Mouse (Mus musculus): ENCODE measurements around the gene Arhgap33. TPM values are rescaled to one million over a fixed set of nuclear protein-coding genes. Genes with fewer than 3 reads are reported as not detected.
A peak's percentile ranks its signal among the peaks of the same experiment; 100 is the strongest.

The Arhgap33 gene
- total RNA-seq (2021) = 8.3 and 8.9 TPM in 2 replicates
- long read RNA-seq, experiment 1 = 0 reads
- long read RNA-seq, experiment 2, partial matches to known transcripts = 1 of 2 reads
- long read RNA-seq, experiment 2, other reads (novel, unspliced or antisense) = 1 of 2 reads

DNA sequence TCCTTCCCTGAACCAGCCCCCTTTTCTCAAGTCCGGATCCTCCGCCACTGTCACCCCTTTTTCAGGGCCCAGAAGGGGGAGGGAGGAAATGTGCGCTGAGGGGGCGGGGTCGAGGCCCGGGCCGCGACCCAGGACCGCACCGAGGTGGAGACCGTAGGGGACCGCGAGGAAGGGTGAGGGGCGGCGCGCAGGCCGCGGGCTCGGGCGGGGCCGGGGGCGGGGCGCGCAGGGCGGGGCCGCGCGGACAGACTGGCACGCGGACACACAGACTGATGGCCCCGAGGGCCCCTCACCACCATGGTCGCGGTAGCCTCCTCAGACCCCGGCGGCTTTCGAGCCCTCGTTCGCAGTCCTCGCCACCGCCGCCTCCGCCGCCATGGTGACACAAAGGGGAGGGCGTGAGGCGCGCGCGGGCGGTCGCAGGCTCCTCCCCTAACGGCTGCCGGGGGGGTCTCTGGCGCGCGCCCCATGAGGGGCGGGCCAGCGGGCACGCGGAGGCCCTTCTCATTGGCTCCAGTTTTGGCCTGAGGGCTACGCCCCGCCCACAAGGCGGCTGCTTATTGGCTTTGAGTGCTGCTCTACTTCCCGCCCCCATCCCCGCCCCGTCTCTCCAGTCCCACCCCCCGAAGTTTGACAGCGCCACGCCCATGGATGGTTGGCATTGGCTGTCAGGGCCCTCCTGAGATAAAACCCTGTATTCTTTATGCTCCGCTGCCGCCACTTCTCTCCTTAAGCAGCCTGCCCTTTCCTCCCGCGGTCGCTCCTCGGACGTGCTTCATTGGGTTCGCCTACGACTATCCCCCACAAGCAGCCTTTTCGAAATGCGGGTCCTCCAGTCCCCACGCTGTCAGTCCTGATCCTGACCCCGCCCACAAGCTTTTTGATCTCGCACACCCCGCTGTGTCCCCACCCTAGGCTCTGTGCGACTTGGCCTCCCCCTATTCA is at the start of gene Arhgap33:
Gene Arhgap33 (minus strand): TSS at position 428 of the 945 bp plus-strand sequence.
- peak; percentile 97 for DNase-seq

DNA sequence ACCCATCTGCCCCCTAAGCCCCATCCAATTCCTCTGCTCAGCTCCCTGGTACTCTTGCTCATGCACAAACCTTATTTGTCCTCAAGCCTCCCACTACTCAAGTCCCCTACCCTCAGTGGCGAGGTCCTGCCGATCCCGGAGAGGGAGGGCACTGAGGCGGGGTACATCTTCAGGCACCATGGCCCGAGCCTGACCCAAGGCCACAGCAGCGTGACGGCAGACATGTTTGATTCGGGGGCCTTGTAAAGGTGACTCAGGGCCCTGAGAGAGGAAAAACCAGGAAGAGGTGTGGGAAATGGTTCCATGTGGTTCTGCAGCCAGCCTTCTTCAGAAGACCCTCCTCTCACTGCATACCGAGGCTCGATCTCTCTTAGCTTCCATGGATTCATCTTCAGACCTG is 49.5 kb upstream of the Arhgap33 start:
- DNase-seq = peak; percentile 64

DNA sequence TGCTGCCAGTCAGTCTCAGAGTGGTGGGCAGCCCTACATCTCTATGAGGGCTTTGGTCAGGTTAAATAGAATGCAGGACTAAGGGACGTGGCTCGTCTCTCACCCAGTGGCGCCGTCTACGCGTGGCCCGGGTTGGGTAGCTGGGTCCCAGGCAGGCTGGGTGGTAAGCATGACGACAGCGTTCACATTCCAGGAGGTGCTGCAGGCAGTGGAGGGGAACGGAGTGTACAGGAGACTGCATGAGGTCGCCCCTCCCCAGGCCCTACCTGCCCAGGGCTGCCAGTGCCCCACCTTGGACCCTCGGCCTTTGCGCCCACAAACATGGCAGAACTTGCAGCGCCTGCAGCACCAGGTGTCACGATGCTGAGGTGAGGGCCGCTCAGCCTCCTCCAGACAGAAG is 46.7 kb upstream of the Arhgap33 start:
- no peak for DNase-seq

DNA sequence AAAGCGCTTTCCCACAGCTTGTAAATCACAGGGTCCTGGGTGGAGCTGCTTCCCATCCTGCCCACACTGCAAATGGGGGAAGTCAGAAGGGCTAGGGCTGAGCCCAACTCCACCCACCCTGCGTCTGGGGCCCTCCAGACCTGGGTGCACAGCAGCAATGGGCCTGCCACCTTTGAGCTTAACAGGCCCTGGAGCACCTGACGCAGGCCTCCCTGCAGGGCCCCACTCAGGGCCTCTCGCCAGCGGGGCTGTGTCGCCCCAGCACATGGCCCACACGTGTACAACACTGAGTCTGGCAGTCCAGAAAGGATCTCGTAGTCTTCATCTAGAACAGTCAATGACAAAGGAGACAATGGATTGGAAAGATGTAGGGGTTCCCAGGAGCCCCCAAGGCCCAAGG is 45.1 kb upstream of the Arhgap33 start:
- no peak for DNase-seq

DNA sequence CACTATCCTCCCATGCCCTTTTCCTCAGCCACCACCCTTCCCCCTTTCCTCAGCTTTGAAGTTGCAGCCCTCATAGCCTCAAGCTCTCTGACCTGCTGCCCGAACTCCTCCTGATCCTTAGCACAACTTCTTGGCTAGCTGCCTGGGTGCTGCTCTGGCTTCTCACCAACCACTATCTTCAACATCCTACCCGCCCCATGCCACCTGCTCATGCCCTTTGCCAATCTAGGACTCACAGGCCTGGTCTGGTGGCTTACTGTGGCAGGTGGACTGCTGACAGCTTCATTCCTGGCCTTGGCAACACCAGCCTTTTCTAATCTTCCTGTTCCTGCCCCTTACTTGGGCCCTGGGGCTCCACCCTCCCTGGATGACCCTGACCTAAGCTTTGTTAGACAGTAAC is 38.1 kb upstream of the Arhgap33 start:
- peak; percentile 77 for DNase-seq

DNA sequence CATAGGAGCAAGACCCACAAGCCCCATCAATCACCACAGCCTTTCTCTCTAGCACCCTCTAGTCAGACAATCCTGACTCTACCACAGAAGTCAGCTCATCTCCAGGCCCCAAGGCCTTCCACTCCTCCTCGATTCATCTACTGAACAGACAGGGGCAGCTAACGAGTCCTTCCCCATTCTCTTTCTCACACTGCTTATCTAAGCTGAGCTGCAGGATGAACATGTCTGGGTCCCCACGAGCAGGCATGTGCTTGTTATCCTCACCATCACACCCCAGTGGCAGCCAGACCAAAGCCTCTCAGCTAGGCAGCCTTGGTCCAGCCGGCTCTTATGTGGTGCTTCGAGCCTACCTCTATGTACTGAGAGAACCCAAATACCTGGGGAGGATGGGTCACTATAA is 37.5 kb upstream of the Arhgap33 start:
- DNase-seq = peak; percentile 8

DNA sequence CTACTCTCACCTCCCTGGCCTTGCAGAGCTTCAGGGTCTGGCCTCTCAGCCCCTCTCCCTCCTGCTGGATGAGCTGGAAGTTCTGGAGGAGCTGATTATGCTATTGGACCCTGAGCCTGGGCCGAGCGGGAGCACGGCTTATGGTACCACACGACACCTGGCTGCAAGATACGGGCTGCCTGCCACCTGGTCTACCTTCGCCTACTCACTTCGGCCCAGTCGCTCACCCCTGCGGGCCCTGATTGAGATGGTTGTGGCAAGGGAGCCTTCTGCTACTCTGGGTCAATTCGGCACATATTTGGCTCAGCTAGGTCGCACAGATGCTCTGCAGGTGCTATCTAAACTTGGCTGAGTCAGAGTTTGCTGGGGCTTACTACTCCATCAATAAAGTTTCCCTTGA is 32.7 kb upstream of the Arhgap33 start:
- DNase-seq = peak; percentile 16

DNA sequence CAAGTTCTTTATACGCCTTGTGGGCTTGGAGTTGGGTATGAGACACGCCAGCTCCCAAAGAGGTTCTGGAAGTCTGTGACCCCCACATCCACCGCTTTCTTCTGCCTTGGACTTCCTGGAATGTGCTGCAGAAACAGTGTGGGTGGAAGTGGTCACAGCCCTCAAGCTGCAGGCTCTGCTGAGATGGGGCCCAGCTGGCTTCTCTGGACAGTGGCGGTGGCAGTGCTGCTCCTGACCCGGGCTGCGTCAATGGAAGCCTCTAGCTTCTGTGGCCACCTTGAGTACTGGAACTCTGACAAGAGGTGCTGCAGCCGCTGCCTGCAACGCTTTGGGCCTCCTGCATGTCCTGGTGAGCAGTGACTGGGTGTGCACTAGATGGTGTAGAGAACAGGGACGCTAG is 31.2 kb upstream of the Arhgap33 start:
- DNase-seq = no peak

DNA sequence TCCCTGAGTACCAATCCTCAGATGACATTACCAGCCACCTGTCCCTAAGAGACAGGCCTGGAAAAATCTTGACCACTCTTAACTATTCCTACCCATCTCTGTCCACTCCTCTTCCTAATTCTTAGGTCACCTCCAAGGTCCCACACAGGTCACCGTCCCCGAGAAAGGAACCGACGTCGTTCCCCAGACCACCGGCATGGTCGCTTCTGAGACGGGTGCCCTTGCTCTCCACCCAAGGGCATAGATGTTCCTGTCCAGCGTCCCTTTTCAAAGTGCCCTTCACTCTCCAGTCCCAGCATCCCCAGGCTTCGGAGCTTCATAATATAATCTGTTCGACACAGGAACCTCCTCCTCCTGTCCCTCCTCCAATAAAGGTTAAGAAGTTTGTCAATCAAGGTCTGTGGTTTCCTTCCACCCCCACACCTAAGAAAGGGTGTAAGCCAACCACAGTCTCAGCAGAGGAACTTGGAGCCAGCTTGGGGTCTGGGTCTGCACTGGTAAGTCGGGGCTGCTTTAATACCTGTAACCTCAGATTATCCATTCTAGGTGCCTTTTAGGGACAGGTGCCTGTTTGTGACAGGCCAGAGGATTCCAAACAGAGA is 30.2 kb upstream of the Arhgap33 start, which contains the start of gene Igflr1:
Gene Igflr1 (plus strand): TSS at position 458 of the 602 bp plus-strand sequence.
- no peak for DNase-seq

DNA sequence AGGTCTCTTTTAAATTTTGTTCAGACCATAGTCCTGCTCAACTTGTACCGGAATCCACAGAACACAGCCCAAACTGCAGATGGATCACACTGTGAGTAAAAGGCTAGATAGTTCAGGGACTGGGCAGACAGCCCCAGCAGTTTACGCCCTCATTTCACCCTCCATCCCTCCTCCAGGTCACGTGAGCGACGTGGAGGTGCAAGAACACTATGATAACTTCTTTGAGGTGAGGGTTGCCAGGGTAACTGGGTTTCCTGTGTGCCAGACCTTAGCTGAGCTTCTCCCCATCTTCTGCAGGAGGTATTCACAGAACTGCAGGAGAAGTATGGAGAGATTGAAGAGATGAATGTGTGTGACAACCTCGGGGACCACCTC is 29.0 kb upstream of the Arhgap33 start:
- peak; percentile 36 for DNase-seq

DNA sequence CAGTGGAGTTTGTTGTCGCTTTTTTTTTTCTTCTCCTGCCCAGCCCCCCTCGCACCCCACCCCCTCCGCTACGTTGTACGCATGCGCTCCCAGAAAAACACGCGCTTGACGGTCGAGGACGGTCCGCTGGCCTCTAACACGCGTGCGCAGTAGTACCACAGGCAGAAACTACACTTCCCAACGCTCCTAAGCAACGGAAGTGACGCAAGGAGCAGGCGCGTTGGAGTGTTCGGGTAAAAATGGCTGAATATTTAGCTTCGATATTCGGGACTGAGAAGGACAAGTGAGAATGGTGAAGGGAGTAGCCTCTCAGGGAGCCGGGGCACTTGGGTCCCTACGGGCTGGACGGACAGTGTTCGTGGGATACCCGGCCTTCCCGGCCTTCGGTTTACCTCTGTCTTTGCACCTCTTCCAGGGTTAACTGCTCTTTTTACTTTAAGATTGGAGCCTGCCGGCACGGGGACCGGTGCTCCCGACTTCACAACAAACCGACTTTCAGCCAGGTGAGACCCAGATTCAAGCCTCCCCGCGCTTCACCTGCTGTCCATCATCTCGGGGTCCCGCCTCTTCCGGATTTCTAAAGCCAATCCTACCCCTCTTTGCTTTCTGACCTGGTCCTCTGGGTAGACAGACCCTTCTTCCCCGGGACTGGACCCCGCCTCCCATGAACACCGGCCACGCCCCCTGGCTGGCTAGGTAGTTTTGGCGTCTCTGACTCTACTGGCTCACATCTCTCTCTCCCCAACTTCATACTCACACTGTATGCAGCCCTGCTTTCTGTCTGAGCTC is 28.5 kb upstream of the Arhgap33 start, which contains the start of the genes U2af1l4, Gm49396 and Psenen:
Gene U2af1l4 (plus strand): TSS at position 185 of the 789 bp plus-strand sequence.
Gene Gm49396 (plus strand): TSS at position 228 of the 789 bp plus-strand sequence.
Gene Psenen (minus strand): TSS at position 511 of the 789 bp plus-strand sequence.
- peak; percentile 98 for DNase-seq

DNA sequence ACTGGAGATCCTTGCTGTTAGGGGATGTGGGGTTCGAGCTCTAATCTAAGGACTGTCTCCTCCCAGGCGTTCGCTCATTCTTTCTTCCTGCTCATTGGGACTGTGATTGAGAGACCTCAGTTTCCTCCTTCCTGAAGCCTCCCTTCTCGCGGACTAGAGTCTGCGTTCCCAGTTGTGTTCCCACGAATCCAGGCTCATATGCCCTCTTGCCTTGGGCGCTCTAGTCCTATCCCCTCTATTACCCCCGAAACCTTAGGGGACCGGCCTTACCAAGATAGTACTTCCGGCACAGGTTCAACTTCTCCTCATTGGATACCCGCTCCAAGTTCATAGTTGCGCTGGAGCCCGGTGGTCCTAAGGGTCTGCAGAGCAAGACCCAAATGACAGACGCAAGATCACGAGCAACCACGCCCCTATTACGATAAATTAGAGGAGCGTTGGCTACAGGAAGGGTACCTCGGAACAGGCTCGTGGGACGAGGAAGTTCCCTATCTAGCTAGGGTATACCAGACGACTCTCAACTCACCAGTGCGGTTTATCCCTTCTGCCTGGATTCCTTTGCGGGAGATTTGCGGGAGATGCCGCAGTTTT is 27.8 kb upstream of the Arhgap33 start:
- DNase-seq = peak; percentile 35

DNA sequence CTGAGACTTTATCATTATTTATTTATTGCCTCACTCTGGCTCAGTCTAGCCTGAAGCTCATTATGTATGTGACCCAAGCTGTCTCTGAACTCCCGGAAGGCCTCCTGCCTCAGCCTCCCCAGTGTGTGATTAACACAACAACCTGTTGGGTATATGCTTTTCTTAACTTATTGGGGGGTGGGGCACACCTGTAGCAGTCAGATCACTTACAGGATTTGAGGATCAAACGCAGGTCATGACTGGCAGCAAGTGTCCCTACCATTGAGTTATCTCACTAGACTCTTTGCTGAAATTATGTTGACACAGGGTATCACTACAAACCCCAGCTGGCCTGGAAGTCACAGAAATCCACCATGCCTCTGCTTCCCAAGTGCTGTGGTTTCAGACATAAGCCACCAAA is 25.4 kb upstream of the Arhgap33 start:
- no peak for DNase-seq

DNA sequence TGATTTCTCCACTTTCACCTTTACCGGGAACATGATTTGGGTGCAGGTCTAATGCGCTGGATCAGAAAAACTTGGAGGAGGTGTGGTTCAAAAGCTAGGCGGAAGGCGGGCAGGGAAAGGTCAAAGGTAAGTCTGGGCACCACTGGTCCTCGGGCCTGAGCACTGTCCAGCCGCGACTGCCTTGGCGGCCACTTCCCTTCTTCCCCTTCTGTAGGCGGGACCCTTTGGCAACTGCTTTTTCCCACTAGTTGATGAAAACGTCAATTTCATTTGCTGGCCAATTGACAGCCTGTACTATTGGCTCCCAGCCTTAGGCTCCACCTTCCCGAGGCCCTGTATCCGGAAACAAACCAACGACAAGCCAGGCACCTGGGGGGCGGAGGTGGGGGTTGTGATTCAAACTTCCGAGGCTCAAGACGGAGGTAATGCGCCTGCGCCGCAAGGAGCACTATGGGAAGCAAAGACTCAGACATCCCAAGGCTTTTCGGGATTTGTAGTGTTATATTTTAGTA is 24.6 kb upstream of the Arhgap33 start, which contains the start of gene Lin37:
Gene Lin37 (minus strand): TSS at position 396 of the 512 bp plus-strand sequence.
- DNase-seq = peak; percentile 98

DNA sequence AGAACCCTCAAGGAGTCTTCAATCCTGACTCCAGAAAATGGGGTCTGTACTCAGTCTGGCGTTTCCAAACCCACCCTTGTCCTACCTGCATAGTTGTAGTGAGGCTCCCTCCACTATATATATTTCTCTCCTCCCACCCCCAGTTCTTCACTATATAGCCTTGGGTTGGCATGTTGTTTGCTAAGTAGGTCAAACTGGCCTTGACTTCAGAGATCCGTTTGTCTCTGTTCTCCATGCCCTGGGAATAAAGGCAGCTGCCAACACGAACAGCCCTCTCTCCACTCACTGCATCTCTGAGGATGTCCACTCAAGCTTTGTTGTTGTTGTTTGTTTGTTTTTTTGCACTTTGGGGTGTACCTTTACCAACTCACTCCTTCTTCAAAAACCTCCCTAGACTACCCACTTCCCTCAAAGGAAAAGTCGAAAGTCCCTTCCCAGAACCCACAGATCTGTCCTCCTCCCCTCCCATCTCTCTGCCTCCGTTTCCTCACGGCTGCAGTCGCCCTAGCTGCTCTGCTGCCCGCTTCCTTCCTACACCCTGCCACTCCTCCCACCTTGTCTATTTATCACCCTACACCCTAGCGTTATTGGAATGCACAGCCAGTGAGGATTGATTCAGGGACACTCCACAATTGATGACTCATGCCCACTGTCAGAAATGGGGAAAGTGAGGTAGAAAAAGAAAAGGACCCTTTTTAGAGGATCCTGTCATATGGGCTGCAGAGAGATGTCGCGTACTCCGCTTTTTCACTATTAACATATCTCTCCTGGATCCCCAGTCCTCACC is 24.0 kb upstream of the Arhgap33 start:
- DNase-seq = no peak

DNA sequence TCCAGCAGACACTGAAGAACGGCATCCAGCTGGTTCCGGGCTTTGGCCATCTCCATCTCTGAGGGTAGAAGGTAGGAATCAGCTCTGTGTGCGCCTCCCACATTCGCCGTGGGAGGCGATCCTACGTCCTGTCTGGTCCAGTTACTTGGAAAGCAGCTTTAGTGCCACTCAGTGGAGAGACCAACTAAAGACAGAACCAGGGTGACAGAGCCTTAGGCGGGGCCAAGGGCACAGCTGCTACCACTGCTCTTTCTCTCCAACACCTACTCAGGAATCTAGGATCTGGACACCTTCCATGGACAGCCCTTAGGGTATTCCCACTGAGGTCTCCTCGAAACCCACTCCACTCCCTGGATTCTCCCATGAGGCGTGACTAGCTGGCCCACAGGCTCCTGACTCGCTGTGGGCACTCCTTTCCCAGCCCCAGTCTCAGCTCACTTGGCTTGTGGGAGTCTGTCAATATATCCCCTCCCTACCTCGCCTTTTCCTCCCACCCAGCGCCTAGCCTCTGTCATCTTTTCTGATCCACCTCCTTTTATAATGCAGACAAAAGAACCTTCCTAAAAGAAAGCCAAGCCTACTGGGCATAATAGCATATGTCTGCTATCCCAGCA is 23.1 kb upstream of the Arhgap33 start:
- DNase-seq = peak; percentile 43

DNA sequence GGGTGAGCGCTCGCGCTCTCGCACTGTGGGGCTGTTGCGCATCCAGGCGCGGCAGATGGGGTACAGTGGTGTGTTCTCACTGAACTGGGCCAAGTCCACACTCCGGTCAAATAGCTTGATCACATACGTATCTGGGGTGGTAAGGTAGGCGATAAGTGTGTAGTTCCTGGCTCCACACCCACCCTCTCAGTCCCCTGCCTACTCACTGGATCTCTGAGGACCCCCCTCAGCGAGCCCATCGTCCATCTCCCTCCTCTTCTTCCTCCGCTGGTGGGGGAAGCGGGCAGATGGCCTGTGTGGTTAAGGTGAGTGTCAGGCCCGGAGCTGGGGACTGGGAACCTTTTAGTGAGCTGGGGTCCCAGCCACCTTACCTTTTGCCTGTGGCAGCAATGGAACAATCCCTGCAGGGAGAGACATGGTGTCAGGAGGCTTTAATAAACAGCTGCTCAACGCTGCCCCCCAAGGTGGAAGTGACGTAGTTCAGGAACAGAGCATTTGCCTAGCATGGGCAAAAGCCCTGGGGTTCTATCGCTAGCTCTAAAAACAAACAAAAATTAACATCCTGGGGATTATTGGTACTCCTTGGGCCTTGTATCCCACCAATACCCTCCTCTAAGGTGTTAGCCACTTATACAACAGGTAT is 22.2 kb upstream of the Arhgap33 start:
- peak; percentile 39 for DNase-seq

DNA sequence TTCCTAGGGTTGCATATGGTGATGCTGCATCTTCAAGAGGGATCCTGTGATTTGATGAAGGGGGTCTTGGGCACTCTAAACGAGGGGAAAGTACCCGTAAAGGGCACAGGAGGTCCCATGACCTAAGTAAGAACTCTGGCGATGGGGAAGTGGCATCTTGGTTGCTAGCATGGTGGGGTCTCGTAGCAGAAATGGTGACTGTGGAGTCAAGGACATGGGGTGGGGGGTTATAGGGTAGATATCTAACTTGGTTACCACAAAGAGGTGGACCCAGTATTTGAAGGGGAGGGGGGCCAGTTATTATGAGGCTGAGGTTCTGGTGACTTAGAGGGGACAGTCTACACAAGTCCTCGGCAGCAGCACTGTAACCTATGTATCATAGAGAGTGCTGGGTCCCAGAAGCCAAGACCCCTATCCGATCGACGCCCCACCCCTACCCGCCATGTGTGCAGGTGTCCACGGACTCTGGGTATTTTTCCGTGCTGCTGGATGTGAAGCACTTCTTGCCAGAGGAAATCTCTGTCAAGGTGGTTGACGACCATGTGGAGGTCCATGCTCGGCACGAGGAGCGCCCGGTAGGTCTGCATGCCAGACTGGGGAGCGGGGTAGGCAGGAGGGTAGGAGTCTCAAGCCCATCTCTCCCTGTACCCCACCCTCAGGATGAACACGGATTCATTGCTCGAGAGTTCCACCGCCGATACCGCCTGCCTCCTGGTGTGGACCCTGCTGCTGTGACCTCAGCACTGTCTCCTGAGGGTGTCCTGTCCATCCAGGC is 19.1 kb upstream of the Arhgap33 start:
- DNase-seq = no peak
